Mouse (Mus musculus) heart, adult 2 months (tissue): ENCODE results near the gene Upp2.

ENCODE experiments used
- CTCF ChIP-seq: fragments of 200-600 bp; IDR thresholded peaks from 2 replicates; pipeline ENCODE4 v1.8.1; 2022; ENCODE audit warnings: antibody characterized with exemption, mild to moderate bottlenecking, moderate library complexity
- EP300 ChIP-seq: fragments of 200-500 bp; IDR thresholded peaks from 2 replicates; pipeline ENCODE4 v1.6.1; 2011; ENCODE audit warnings: low read depth, low read length, control low read depth; ENCODE audit not compliant: insufficient read depth
- POLR2A ChIP-seq: fragments of 200-500 bp; IDR thresholded peaks from 2 replicates; pipeline ENCODE4 v1.6.1; 2011; ENCODE audit warnings: mild to moderate bottlenecking, low read depth, low read length, control low read depth; ENCODE audit not compliant: insufficient read depth

DNA sequence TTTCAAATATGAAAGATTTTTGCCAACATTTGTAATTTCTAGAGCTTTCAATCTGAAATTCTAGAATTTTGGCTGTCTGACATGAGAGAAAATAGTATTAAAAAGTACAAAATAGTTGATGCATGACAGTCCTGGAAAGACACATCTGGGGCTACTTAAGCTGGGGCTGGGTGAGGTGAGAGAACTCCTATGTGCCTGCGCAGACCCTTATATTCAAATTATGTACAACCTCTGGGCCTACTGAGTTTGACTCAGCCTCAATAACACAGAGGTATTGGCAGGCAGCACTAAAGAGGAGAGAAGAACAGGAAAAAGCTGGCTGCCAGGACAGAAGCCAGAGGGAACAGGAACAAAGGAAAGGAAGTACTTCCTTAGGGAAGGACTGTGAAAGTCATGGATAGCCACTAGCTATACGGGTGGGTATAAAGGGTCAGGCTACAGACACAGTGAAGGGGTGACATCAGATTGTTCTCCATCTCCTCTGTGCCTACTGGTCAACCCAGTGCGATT, 211.9 kb downstream of the Upp2 start:
- TF ChIP-seq POLR2A (no peak), CTCF (no peak), EP300 (no peak)
